Mouse (Mus musculus): Measurements from ENCODE around the gene Txlnb.

DNA sequence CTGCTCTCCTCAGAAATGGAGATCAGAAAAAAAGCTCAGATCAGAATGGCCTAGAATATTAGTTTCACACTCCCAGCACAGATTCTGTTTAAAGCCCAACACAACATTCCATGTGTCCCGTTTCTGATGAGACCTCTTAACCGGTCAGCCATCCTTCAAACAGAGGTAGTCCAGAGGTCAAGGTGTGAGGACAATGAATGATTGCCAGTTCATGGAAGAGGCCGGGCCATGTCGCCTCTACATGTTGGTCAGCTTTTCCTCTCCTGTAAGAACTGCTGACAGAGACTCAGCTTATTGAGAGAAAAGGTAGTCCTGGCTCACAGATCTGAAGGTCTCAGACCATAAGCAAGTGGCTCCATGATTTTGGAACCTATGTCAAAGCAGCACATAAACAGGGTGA lies 33.2 kb downstream of the Txlnb start:
- TF ChIP-seq CTCF (IDR thresholded peaks at IDR 0.05; ENCODE audit: control insufficient read depth, insufficient read depth, low read length) (no peak), POLR2A (IDR thresholded peaks at IDR 0.05; ENCODE audit: borderline replicate concordance, control insufficient read depth, low read depth, low read length) (no peak)
